Mouse (Mus musculus) lung, embryonic 16.5 days (tissue): ENCODE data around the gene Itsn1. TPM values are rescaled to one million over a fixed set of nuclear protein-coding genes. Genes with fewer than 3 reads are reported as not detected.
A peak's percentile ranks its signal among the peaks of the same experiment; 100 is the strongest.

Source experiments
- ATAC-seq: fragments of 200-750 bp; cut with Nextera tagmentation; 2 replicates; pipeline ENCODE4 v1.8.0; 2017; ENCODE audit warnings: low read depth, mild to moderate bottlenecking, moderate library complexity
- H3K27ac ChIP-seq: fragments of 300-500 bp; sonication (generic); 2 replicates; pipeline ENCODE4 v1.5.1; 2014; ENCODE audit warnings: mild to moderate bottlenecking, control low read depth, low read length
- H3K27me3 ChIP-seq: fragments of 300-500 bp; sonication (generic); 2 replicates; pipeline ENCODE4 v1.6.1; 2014; ENCODE audit warnings: low read depth, low read length, mixed read lengths; ENCODE audit not compliant: control insufficient read depth, insufficient read depth
- H3K36me3 ChIP-seq: fragments of 300-500 bp; sonication (generic); 2 replicates; pipeline ENCODE4 v1.6.1; 2014; ENCODE audit warnings: low read length; ENCODE audit not compliant: control insufficient read depth, insufficient read depth
- H3K4me1 ChIP-seq: fragments of 300-500 bp; sonication (generic); replicated peaks from 2 replicates; pipeline ENCODE4 v1.6.1; 2014; ENCODE audit warnings: low read length, mixed read lengths; ENCODE audit not compliant: control insufficient read depth, insufficient read depth
- H3K4me2 ChIP-seq: fragments of 300-500 bp; sonication (generic); 2 replicates; pipeline ENCODE4 v1.6.1; 2014; ENCODE audit warnings: low read depth, low read length, control low read depth
- H3K4me3 ChIP-seq: fragments of 300-500 bp; sonication (generic); 2 replicates; pipeline ENCODE4 v1.5.1; 2014; ENCODE audit warnings: mild to moderate bottlenecking, low read length, control low read depth
- H3K9ac ChIP-seq: fragments of 300-500 bp; sonication (generic); 2 replicates; pipeline ENCODE4 v1.6.1; 2014; ENCODE audit warnings: low read length, control low read depth
- H3K9me3 ChIP-seq: fragments of 300-500 bp; sonication (generic); 2 replicates; pipeline ENCODE4 v1.6.1; 2016; ENCODE audit warnings: low read length; ENCODE audit not compliant: control insufficient read depth
- WGBS: fragments of 180-500 bp; shearing (Covaris S2); extraction: QIAGEN DNeasy Blood & Tissue Kit; methylation state at CpG from one replicate; pipeline ENCODE4 v1.1.7; 2014; 5-methylcytosine and 5-hydroxymethylcytosine counted together
- polyA plus RNA-seq: library from polyadenylated mRNA; unstranded; fragments of >200 nt; fragmentation: Nextera tagmentation; extraction: Ambion mirVana; gene quantifications from 2 replicates; pipeline ENCODE4 v1.2.1, GENCODE M21; 2015

The Itsn1 gene
- polyA plus RNA-seq, 1 experiment from 2014 or later: 17.8 TPM

DNA sequence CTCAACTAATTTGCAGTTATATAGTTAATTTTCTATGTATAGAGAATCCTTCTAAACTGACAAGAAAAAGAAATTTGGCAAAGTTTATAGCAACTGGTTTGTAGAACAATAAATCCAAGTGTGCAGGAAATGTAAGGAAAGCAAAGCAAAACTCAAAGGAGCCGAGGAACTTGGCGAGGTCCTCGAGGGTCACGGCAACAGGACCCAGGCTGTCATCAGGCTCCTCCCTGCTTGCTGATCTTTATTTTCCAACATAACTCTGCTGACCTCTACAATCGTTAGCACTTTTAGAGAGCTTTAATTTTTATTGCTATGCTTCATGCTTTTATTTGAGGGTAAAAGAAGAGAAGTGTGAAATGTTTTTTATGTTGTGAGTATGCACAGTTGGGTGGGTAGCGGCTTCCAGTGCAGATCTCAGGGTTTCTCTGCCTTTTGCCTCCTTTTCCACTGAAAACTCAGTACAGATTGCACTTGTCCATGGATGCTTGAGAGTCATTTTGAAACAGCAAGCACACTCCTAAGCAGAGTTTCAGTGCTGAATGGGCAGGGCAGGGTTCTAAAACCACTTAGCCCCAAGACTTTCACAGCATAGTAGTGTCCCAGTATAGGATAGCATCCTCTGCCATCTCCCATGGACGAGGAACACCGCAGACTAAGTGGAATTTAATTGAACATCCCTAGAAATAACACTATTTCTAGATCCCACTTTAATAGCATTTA, 63.6 kb downstream of the Itsn1 start:
- Histone ChIP-seq H3K9ac (no peak overlapping the region), H3K4me2 (no peak overlapping the region), H3K4me1 (no peaks in the 10 kb centered on the region), H3K9me3 (no peaks in the 10 kb centered on the region), H3K27me3 (no peaks in the 10 kb centered on the region), H3K36me3 (peaks cover 7% of the 10 kb centered on the region; the same call in 1 of the 2 replicates), H3K4me3 (no peak overlapping the region), H3K27ac (no peak overlapping the region)
- no peak for ATAC-seq
- 60% methylated on average over 8 of the region's 8 CpGs for WGBS

DNA sequence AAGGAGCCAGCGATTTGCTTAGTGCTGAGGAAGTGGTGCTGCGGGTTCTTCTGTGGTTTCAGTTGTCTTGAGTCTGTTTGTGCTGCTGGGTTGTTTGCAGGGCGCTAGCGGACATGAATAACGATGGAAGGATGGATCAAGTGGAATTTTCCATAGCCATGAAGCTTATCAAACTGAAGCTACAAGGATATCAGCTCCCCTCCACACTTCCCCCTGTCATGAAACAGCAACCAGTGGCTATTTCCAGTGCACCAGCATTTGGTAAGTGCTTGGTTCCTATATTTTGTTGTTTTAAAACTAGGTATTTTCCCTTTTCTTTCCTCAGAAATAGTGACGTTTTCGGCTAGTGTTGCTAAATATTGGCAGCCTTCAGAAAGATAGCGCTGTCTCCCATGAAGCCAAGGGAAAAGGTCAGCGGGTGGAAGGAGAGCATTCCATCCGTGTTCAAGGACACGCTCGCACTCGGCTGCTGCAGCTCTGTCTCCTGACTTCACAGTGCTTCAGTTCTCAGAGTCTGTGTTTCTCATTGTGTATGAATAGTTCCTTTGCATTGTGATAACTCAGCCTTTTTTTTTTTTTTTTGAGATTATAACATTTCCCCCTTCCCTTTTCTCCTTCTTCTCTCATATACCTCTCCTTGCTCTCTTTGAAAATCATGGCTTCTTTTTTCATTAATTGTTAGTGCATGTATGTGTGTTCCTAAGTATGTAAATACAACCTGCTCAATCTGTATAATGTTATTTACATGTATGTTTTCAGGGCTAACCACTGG, 64.6 kb downstream of the Itsn1 start:
- H3K27ac ChIP-seq: no peak overlapping the region
- no peak overlapping the region for H3K4me3 ChIP-seq
- H3K9ac ChIP-seq: no peak overlapping the region

DNA sequence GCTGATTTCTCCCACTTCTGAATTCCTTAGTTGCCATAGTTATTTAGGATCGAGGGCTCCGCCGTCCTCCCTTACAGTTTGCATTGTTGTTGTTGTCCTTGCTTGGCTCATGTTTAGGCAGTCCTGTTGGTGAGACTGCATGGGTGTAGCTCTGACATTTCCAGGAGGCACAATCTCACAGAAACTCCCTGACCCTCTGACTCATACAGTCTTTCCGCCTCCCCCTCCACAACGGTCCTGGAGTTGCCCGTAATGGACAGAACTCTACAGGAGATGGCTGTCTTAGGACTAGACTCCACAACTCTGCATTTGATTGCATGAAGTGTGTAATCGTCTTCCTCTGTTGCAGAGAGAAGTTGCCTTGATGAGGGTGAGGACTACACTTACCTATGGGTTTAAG, 65.2 kb downstream of the Itsn1 start:
- Histone ChIP-seq H3K27me3 (no peaks in the 10 kb centered on the region), H3K27ac (no peak overlapping the region), H3K9me3 (no peaks in the 10 kb centered on the region), H3K4me2 (no peak overlapping the region), H3K9ac (no peak overlapping the region), H3K36me3 (peaks cover 7% of the 10 kb centered on the region; the same call in 1 of the 2 replicates), H3K4me3 (no peak overlapping the region), H3K4me1 (no peaks in the 10 kb centered on the region)
- ATAC-seq: no peak
- WGBS: 95% methylated on average over 7 of the region's 7 CpGs

More for the DNA sequence above, 64.6 kb downstream of the Itsn1 start:
- no peaks in the 10 kb centered on the region for H3K4me1 ChIP-seq
- no peak for ATAC-seq
- H3K4me2 ChIP-seq: no peak overlapping the region
- 82% methylated on average over 13 of the region's 13 CpGs for WGBS
- no peaks in the 10 kb centered on the region for H3K9me3 ChIP-seq
- H3K27me3 ChIP-seq: no peaks in the 10 kb centered on the region
- H3K36me3 ChIP-seq: peaks cover 7% of the 10 kb centered on the region; the same call in 1 of the 2 replicates

DNA sequence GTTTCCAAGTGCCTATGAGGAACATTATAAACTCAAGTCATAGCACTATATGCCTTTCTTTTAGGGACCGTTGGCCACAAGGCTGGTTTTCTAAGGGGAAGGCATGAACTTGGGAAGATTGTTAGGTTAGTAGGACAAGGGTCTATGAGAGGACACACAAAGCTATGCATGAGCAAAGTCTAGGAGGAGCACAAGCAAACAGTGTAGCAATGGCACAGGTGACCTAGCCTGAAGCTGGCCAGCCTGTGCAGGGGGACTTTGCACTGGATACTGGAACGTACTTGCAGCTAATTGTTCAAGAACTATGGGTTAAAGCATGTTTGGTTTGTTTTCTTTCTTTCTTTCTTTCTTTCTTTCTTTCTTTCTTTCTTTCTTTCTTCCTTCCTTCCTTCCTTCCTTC, 66.0 kb downstream of the Itsn1 start:
- 96% methylated on average over 2 of the region's 2 CpGs for WGBS

GRCm38 (mm10) chr16:91795606-91796005, 66.5 kb downstream of the Itsn1 start:
- 94% methylated on average over 9 of the region's 9 CpGs for WGBS
- H3K9me3 ChIP-seq: no peaks in the 10 kb centered on the region
- no peak overlapping the region for H3K4me3 ChIP-seq
- no peaks in the 10 kb centered on the region for H3K27me3 ChIP-seq
- no peak overlapping the region for H3K9ac ChIP-seq
- peaks cover 7% of the 10 kb centered on the region; the same call in 1 of the 2 replicates for H3K36me3 ChIP-seq
- H3K4me2 ChIP-seq: no peak overlapping the region
- no peak for ATAC-seq
- no peaks in the 10 kb centered on the region for H3K4me1 ChIP-seq
- no peak overlapping the region for H3K27ac ChIP-seq

More for the DNA sequence above, 66.0 kb downstream of the Itsn1 start:
- no peak for ATAC-seq
- Histone ChIP-seq H3K9me3 (no peaks in the 10 kb centered on the region), H3K27me3 (no peaks in the 10 kb centered on the region), H3K27ac (no peak overlapping the region), H3K4me3 (no peak overlapping the region), H3K4me2 (no peak overlapping the region), H3K9ac (no peak overlapping the region), H3K4me1 (no peaks in the 10 kb centered on the region), H3K36me3 (peaks cover 7% of the 10 kb centered on the region; the same call in 1 of the 2 replicates)

DNA sequence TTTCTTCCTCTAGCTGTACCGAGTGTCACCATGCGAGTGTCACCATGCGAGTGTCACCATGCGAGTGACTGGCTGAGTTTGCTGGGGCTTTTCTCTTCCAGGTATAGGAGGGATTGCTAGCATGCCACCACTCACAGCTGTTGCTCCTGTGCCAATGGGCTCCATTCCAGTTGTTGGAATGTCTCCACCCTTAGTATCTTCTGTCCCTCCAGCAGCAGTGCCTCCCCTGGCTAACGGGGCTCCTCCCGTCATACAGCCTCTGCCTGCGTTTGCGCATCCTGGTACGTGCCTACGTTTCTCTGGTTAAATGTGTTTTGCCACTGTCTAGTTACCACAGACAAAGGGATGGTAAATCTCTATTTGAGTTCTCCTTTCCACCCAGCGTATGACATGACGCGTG, 72.3 kb downstream of the Itsn1 start:
- H3K4me3 ChIP-seq: no peak overlapping the region
- H3K9me3 ChIP-seq: no peaks in the 10 kb centered on the region
- H3K4me2 ChIP-seq: no peak overlapping the region
- 90% methylated on average over 13 of the region's 13 CpGs for WGBS
- no peak overlapping the region for H3K27ac ChIP-seq
- no peak for ATAC-seq
- no peaks in the 10 kb centered on the region for H3K27me3 ChIP-seq
- no peak overlapping the region for H3K9ac ChIP-seq
- peaks cover 13% of the 10 kb centered on the region; the same call in 1 of the 2 replicates for H3K36me3 ChIP-seq
- no peaks in the 10 kb centered on the region for H3K4me1 ChIP-seq

GRCm38 (mm10) chr16:91802461-91803062, 73.5 kb downstream of the Itsn1 start:
- Histone ChIP-seq H3K27ac (no peak overlapping the region), H3K27me3 (no peaks in the 10 kb centered on the region), H3K4me1 (no peaks in the 10 kb centered on the region), H3K9me3 (no peaks in the 10 kb centered on the region), H3K36me3 (peaks cover 8% of the 10 kb centered on the region; the same call in 1 of the 2 replicates), H3K4me3 (no peak overlapping the region), H3K9ac (no peak overlapping the region), H3K4me2 (no peak overlapping the region)
- no peak for ATAC-seq
- 76% methylated on average over 5 of the region's 5 CpGs for WGBS

DNA sequence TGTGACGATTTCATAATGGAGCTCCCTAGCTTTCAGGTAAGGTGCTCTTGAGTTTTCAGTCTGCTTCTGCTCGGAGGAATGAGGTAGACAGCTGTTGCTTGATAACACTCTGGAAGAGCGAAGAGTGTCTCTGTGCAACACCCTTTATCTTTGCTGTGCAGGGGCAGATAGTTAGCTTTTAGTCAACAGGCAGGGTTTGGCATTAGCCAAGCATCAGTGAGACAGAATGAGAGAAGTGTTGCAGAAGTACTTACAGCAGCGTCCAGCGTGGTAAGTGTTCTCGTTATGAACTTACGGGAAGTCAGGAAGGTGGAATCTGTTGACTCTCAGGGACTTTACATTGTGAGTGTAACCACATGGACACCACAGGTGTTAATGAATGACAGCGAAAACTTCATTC, 75.3 kb downstream of the Itsn1 start:
- Histone ChIP-seq H3K27ac (no peak overlapping the region), H3K36me3 (peaks cover 8% of the 10 kb centered on the region; the same call in 1 of the 2 replicates)
- no peak for ATAC-seq

GRCm38 (mm10) chr16:91804831-91805230, 75.8 kb downstream of the Itsn1 start:
- Histone ChIP-seq H3K27ac (no peak overlapping the region), H3K27me3 (no peaks in the 10 kb centered on the region), H3K4me2 (no peak overlapping the region), H3K4me1 (no peaks in the 10 kb centered on the region), H3K9me3 (no peaks in the 10 kb centered on the region), H3K9ac (no peak overlapping the region), H3K36me3 (peaks cover 8% of the 10 kb centered on the region; the same call in 1 of the 2 replicates), H3K4me3 (no peak overlapping the region)
- 0 out of 2 replicates have a peak, but pooled peaks have one; percentile 52 for ATAC-seq
- 43% methylated on average over 5 of the region's 5 CpGs for WGBS

More for the DNA sequence above, 75.3 kb downstream of the Itsn1 start:
- no peaks in the 10 kb centered on the region for H3K4me1 ChIP-seq
- H3K27me3 ChIP-seq: no peaks in the 10 kb centered on the region
- no peak overlapping the region for H3K9ac ChIP-seq
- H3K4me2 ChIP-seq: no peak overlapping the region
- no peaks in the 10 kb centered on the region for H3K9me3 ChIP-seq
- H3K4me3 ChIP-seq: no peak overlapping the region
- 80% methylated on average over 8 of the region's 8 CpGs for WGBS
